Mouse (Mus musculus): ENCODE measurements around the gene Rita1.

GRCm38 (mm10) chr5:120568336-120568768 is 44.0 kb downstream of the Rita1 start:
- TF ChIP-seq CTCF (IDR thresholded peaks at IDR 0.05; ENCODE audit: control insufficient read depth, insufficient read depth, insufficient replicate concordance, low read depth, low read length) (no peak), POLR2A (IDR thresholded peaks at IDR 0.05; ENCODE audit: control insufficient read depth, low read depth, low read length) (no peak)

All from testis, adult 2 months (tissue).